ENCODE assay signal across 9 mouse cellular contexts in genomic region chr10:127694636-127695035, GRCm38 (mm10). TPM values are rescaled to one million over a fixed set of nuclear protein-coding genes. Genes with fewer than 3 reads are reported as not detected.
A peak's percentile ranks its signal among the peaks of the same experiment; 100 is the strongest.
DNase-seq lines count a peak whose midpoint lies in the region; ATAC-seq and TF ChIP-seq lines count a peak whose summit lies in the region.
"Had no signal": no experiment of that assay in that cellular context is flagged by ENCODE, and none has a peak within 500 bp of the region (broad histone marks: within the 10 kb centered on the region; RNA-seq: fewer than 3 reads in every experiment).

No protein-coding gene starts in this region.

- intact Hi-C loops in gastrocnemius, postnatal 14 days (cut with DNase I; ENCODE audit: low total_unique reads): loop anchor here (5.0 to 10.0 kb wide), 2 partner anchors 38 to 240 kb away; no protein-coding TSS in a partner anchor

- no peak overlapping the region for H3K9ac ChIP-seq in heart, embryonic 11.5 days (ENCODE audit: low read depth, low read length)
- no peak overlapping the region for H3K9ac ChIP-seq in forebrain, postnatal 0 days
- H3K9ac ChIP-seq: heart, embryonic 15.5 days had no signal

- no peaks in the 10 kb centered on the region for H3K27me3 ChIP-seq in heart, embryonic 11.5 days (ENCODE audit: control insufficient read depth, insufficient read depth, low read length)
- H3K27me3 ChIP-seq in forebrain, postnatal 0 days (ENCODE audit: insufficient read depth, low read length): no peaks in the 10 kb centered on the region
- H3K27me3 ChIP-seq: heart, embryonic 15.5 days had no signal

- no peaks in the 10 kb centered on the region for H3K4me1 ChIP-seq in heart, embryonic 11.5 days (ENCODE audit: control insufficient read depth, insufficient read depth, low read length)
- no peaks in the 10 kb centered on the region for H3K4me1 ChIP-seq in forebrain, postnatal 0 days (ENCODE audit: insufficient read depth)
- H3K4me1 ChIP-seq: heart, embryonic 15.5 days had no signal

- H3K27ac ChIP-seq in heart, embryonic 11.5 days (ENCODE audit: low read depth, low read length): no peak overlapping the region
- no peak overlapping the region for H3K27ac ChIP-seq in forebrain, postnatal 0 days (ENCODE audit: low read depth, low read length)
- H3K27ac ChIP-seq: heart, embryonic 15.5 days had no signal

- ATAC-seq in heart, embryonic 11.5 days (replicated peaks; ENCODE audit: insufficient number of reproducible peaks, low FRiP score, low TSS enrichment): 0 out of 2 replicates have a peak, but pooled peaks have one; percentile 49
- ATAC-seq in forebrain, postnatal 0 days: peak; percentile 14; the same call in 1 of the 2 replicates
- peak; percentile 72 for ATAC-seq in neutrophil, adult 5-6 weeks (ENCODE audit: extremely low read depth, insufficient number of reproducible peaks, low FRiP score, poor library complexity, severe bottlenecking)

- TF ChIP-seq CTCF in forebrain, postnatal 0 days (IDR thresholded peaks at IDR 0.05; ENCODE audit: low read depth): peak; percentile 80

- WGBS in heart, embryonic 11.5 days (ENCODE audit: insufficient replicate concordance): 55% methylated on average over 2 of the region's 2 CpGs
- 52% methylated on average over 2 of the region's 2 CpGs for WGBS in forebrain, postnatal 0 days

- no peak overlapping the region for H3K4me2 ChIP-seq in heart, embryonic 11.5 days
- H3K4me2 ChIP-seq in forebrain, postnatal 0 days (ENCODE audit: low read depth): no peak overlapping the region
- H3K4me2 ChIP-seq: heart, embryonic 15.5 days had no signal

- H3K36me3 ChIP-seq in heart, embryonic 11.5 days (ENCODE audit: control insufficient read depth, insufficient read depth, low read length): peaks cover 5% of the 10 kb centered on the region
- H3K36me3 ChIP-seq in forebrain, postnatal 0 days (ENCODE audit: insufficient read depth): peaks cover 20% of the 10 kb centered on the region

- no peak for DNase-seq in heart, adult 9 months (ENCODE audit: low spot score in 2 of 2)
- DNase-seq in thymus, postnatal 0 days (ENCODE audit: low spot score): peak; percentile 38
- DNase-seq in thymus, postnatal 10 days (ENCODE audit: low spot score in 2 of 2): no peak
- peak; percentile 50 for DNase-seq in forebrain, postnatal 0 days
- no peak for DNase-seq in gastrocnemius, postnatal 14 days
- no peak for DNase-seq in thymus, postnatal 25 days

- no peaks in the 10 kb centered on the region for H3K9me3 ChIP-seq in heart, embryonic 11.5 days (replicated peaks; ENCODE audit: control insufficient read depth, low read length)
- no peaks in the 10 kb centered on the region for H3K9me3 ChIP-seq in forebrain, postnatal 0 days (ENCODE audit: low read length)
- H3K9me3 ChIP-seq: heart, embryonic 15.5 days had no signal

- H3K4me3 ChIP-seq in heart, embryonic 11.5 days (ENCODE audit: low read depth, low read length): no peak overlapping the region
- H3K4me3 ChIP-seq in forebrain, postnatal 0 days (ENCODE audit: low read depth, low read length): no peak overlapping the region
- H3K4me3 ChIP-seq: heart, embryonic 15.5 days had no signal

RNA-seq across cellular contexts. Expression of gene Myo1a, which starts 10.3 kb away (rescaled TPM):
- 0.14 and 0.49 TPM in 2 replicates for polyA plus RNA-seq in heart, embryonic 11.5 days (2014; fragmentation: Nextera tagmentation; extraction: Ambion mirVana)
- 0.62 and 0.68 TPM in 2 replicates for polyA plus RNA-seq in thymus, postnatal 0 days (2015; fragmentation: Nextera tagmentation; extraction: Ambion mirVana)
- total RNA-seq in forebrain, postnatal 0 days (2014; rRNA removed): 0.15 and 0.29 TPM in 2 replicates
- polyA plus RNA-seq in forebrain, postnatal 0 days (2015; fragmentation: Nextera tagmentation; extraction: Ambion mirVana): 0.28 and 0.35 TPM in 2 replicates
- total RNA-seq in neutrophil, adult 5-6 weeks (2017): 1.5 and 2.3 TPM in 2 replicates
- under 1 TPM; 0.18 to 0.53 TPM for total RNA-seq in gastrocnemius, postnatal 14 days (2021)

RNA-seq across cellular contexts. Expression of gene Nab2, which starts 26.3 kb away (rescaled TPM):
- 7.9 and 10.1 TPM in 2 replicates for polyA plus RNA-seq in heart, embryonic 11.5 days (2014; fragmentation: Nextera tagmentation; extraction: Ambion mirVana)
- polyA plus RNA-seq in thymus, postnatal 0 days (2015; fragmentation: Nextera tagmentation; extraction: Ambion mirVana): 9.2 and 10.0 TPM in 2 replicates
- total RNA-seq in forebrain, postnatal 0 days (2014; rRNA removed): 12.9 and 14.4 TPM in 2 replicates
- polyA plus RNA-seq in forebrain, postnatal 0 days (2015; fragmentation: Nextera tagmentation; extraction: Ambion mirVana): 4.5 and 4.8 TPM in 2 replicates
- 19.0 and 19.3 TPM in 2 replicates for total RNA-seq in neutrophil, adult 5-6 weeks (2017)
- 1 to 10 TPM; 4.9 to 5.5 TPM for total RNA-seq in gastrocnemius, postnatal 14 days (2021)

RNA-seq across cellular contexts. Expression of gene Nemp1, which starts 27.9 kb away (rescaled TPM):
- 6.7 and 8.4 TPM in 2 replicates for polyA plus RNA-seq in heart, embryonic 11.5 days (2014; fragmentation: Nextera tagmentation; extraction: Ambion mirVana)
- polyA plus RNA-seq in thymus, postnatal 0 days (2015; fragmentation: Nextera tagmentation; extraction: Ambion mirVana): 10.6 and 10.9 TPM in 2 replicates
- total RNA-seq in forebrain, postnatal 0 days (2014; rRNA removed): 3.4 and 6.1 TPM in 2 replicates
- polyA plus RNA-seq in forebrain, postnatal 0 days (2015; fragmentation: Nextera tagmentation; extraction: Ambion mirVana): 2.8 and 3.2 TPM in 2 replicates
- total RNA-seq in neutrophil, adult 5-6 weeks (2017): 42.6 and 45.7 TPM in 2 replicates
- 1 to 10 TPM; 2.3 to 2.7 TPM for total RNA-seq in gastrocnemius, postnatal 14 days (2021)

RNA-seq across cellular contexts. Expression of gene Tac2, which starts 29.6 kb away (rescaled TPM):
- polyA plus RNA-seq in heart, embryonic 11.5 days (2014; fragmentation: Nextera tagmentation; extraction: Ambion mirVana): 3.7 and 6.4 TPM in 2 replicates
- polyA plus RNA-seq in thymus, postnatal 0 days (2015; fragmentation: Nextera tagmentation; extraction: Ambion mirVana): 3.1 and 3.9 TPM in 2 replicates
- 0.46 and 2.8 TPM in 2 replicates for total RNA-seq in forebrain, postnatal 0 days (2014; rRNA removed)
- 6.0 and 9.1 TPM in 2 replicates for polyA plus RNA-seq in forebrain, postnatal 0 days (2015; fragmentation: Nextera tagmentation; extraction: Ambion mirVana)
- not detected in 2 replicates for total RNA-seq in neutrophil, adult 5-6 weeks (2017)
- total RNA-seq in gastrocnemius, postnatal 14 days (2021): not detected

RNA-seq across cellular contexts. Expression of gene Zbtb39, which starts 44.7 kb away (rescaled TPM):
- polyA plus RNA-seq in heart, embryonic 11.5 days (2014; fragmentation: Nextera tagmentation; extraction: Ambion mirVana): 3.1 and 4.2 TPM in 2 replicates
- polyA plus RNA-seq in thymus, postnatal 0 days (2015; fragmentation: Nextera tagmentation; extraction: Ambion mirVana): 1.3 and 1.7 TPM in 2 replicates
- 7.5 and 11.9 TPM in 2 replicates for total RNA-seq in forebrain, postnatal 0 days (2014; rRNA removed)
- 2.3 and 2.4 TPM in 2 replicates for polyA plus RNA-seq in forebrain, postnatal 0 days (2015; fragmentation: Nextera tagmentation; extraction: Ambion mirVana)
- total RNA-seq in neutrophil, adult 5-6 weeks (2017): 20.7 and 25.7 TPM in 2 replicates
- 1 to 10 TPM; 4.7 to 4.9 TPM for total RNA-seq in gastrocnemius, postnatal 14 days (2021)

Comparison
In these comparisons a context has a peak if more than half of its experiments do, and no peak if none do; other contexts are left out.
1. DNase-seq: peak in thymus, postnatal 0 days (single experiment) and forebrain, postnatal 0 days (single experiment); none in heart, adult 9 months (0 of 2), thymus, postnatal 10 days (0 of 2), gastrocnemius, postnatal 14 days (single experiment) and thymus, postnatal 25 days (single experiment).
2. ATAC-seq: peak in every context shown above with its lines; median percentile 72 in neutrophil, adult 5-6 weeks; 49 in heart, embryonic 11.5 days; 14 in forebrain, postnatal 0 days.